Mouse (Mus musculus): ENCODE results near the gene Fam151a. TPM values are rescaled to one million over a fixed set of nuclear protein-coding genes. Genes with fewer than 3 reads are reported as not detected.
A peak's percentile ranks its signal among the peaks of the same experiment; 100 is the strongest.

Gene Fam151a
- polyA plus RNA-seq, 1 experiment = 449 TPM

- no peak for TF ChIP-seq POLR2A (IDR thresholded peaks at IDR 0.05; ENCODE audit: low read depth, low read length)
- no peak for TF ChIP-seq CTCF (IDR thresholded peaks at IDR 0.05; ENCODE audit: extremely low read depth, insufficient read length, insufficient replicate concordance, low read depth, low read length)
- Histone ChIP-seq H3K36me3 (ENCODE audit: control insufficient read depth, insufficient read depth, low read length) (no peaks in the 10 kb centered on the region), H3K4me3 (ENCODE audit: low read depth, low read length) (no peak overlapping the region), H3K27ac (ENCODE audit: insufficient read depth, low read depth, low read length) (no peak overlapping the region), H3K27me3 (ENCODE audit: control insufficient read depth, insufficient read depth, low read length) (no peaks in the 10 kb centered on the region), H3K4me1 (ENCODE audit: control insufficient read depth, insufficient read depth, insufficient read length, low read length) (peaks cover 19% of the 10 kb centered on the region)
- WGBS = 53% methylated on average over 3 of the region's 3 CpGs
Observed at GRCm38 (mm10) chr4:106737904-106738303, 4.2 kb downstream of the Fam151a start.

- WGBS = 85% methylated on average over 7 of the region's 7 CpGs
- Histone ChIP-seq H3K27ac (ENCODE audit: insufficient read depth, low read depth, low read length) (no peak overlapping the region), H3K4me1 (ENCODE audit: control insufficient read depth, insufficient read depth, insufficient read length, low read length) (peaks cover 8% of the 10 kb centered on the region), H3K27me3 (ENCODE audit: control insufficient read depth, insufficient read depth, low read length) (no peaks in the 10 kb centered on the region), H3K36me3 (ENCODE audit: control insufficient read depth, insufficient read depth, low read length) (peaks cover 32% of the 10 kb centered on the region), H3K4me3 (ENCODE audit: low read depth, low read length) (no peak overlapping the region)
- no peak for TF ChIP-seq POLR2A (IDR thresholded peaks at IDR 0.05; ENCODE audit: low read depth, low read length)
- no peak for TF ChIP-seq CTCF (IDR thresholded peaks at IDR 0.05; ENCODE audit: extremely low read depth, insufficient read length, insufficient replicate concordance, low read depth, low read length)
Observed at GRCm38 (mm10) chr4:106745862-106746261, 12.2 kb downstream of the Fam151a start.

GRCm38 (mm10) chr4:106747001-106747580 is 13.4 kb downstream of the Fam151a start:
- Histone ChIP-seq H3K4me3 (ENCODE audit: low read depth, low read length) (no peak overlapping the region), H3K27ac (ENCODE audit: insufficient read depth, low read depth, low read length) (no peak overlapping the region), H3K4me1 (ENCODE audit: control insufficient read depth, insufficient read depth, insufficient read length, low read length) (peaks cover 8% of the 10 kb centered on the region), H3K36me3 (ENCODE audit: control insufficient read depth, insufficient read depth, low read length) (peaks cover 38% of the 10 kb centered on the region), H3K27me3 (ENCODE audit: control insufficient read depth, insufficient read depth, low read length) (no peaks in the 10 kb centered on the region)
- TF ChIP-seq POLR2A (IDR thresholded peaks at IDR 0.05; ENCODE audit: low read depth, low read length) = no peak
- TF ChIP-seq CTCF (IDR thresholded peaks at IDR 0.05; ENCODE audit: extremely low read depth, insufficient read length, insufficient replicate concordance, low read depth, low read length) = no peak
- 100% methylated on average over 1 of the region's 1 CpGs for WGBS

GRCm38 (mm10) chr4:106749699-106750098 is 16.0 kb downstream of the Fam151a start:
- Histone ChIP-seq H3K4me3 (ENCODE audit: low read depth, low read length) (peak overlapping the region; percentile 5; the same call in 1 of the 2 replicates), H3K27me3 (ENCODE audit: control insufficient read depth, insufficient read depth, low read length) (no peaks in the 10 kb centered on the region), H3K4me1 (ENCODE audit: control insufficient read depth, insufficient read depth, insufficient read length, low read length) (peaks cover 8% of the 10 kb centered on the region), H3K36me3 (ENCODE audit: control insufficient read depth, insufficient read depth, low read length) (peaks cover 54% of the 10 kb centered on the region), H3K27ac (ENCODE audit: insufficient read depth, low read depth, low read length) (no peak overlapping the region)
- 30% methylated on average over 7 of the region's 7 CpGs for WGBS
- peak; percentile 62; the same call in 1 of the 2 replicates for TF ChIP-seq CTCF (IDR thresholded peaks at IDR 0.05; ENCODE audit: extremely low read depth, insufficient read length, insufficient replicate concordance, low read depth, low read length)
- no peak for TF ChIP-seq POLR2A (IDR thresholded peaks at IDR 0.05; ENCODE audit: low read depth, low read length)

- Histone ChIP-seq H3K27ac (ENCODE audit: insufficient read depth, low read depth, low read length) (no peak overlapping the region), H3K4me3 (ENCODE audit: low read depth, low read length) (no peak overlapping the region), H3K36me3 (ENCODE audit: control insufficient read depth, insufficient read depth, low read length) (peaks cover 63% of the 10 kb centered on the region), H3K27me3 (ENCODE audit: control insufficient read depth, insufficient read depth, low read length) (no peaks in the 10 kb centered on the region), H3K4me1 (ENCODE audit: control insufficient read depth, insufficient read depth, insufficient read length, low read length) (peaks cover 8% of the 10 kb centered on the region)
- WGBS = 86% methylated on average over 6 of the region's 6 CpGs
- no peak for TF ChIP-seq POLR2A (IDR thresholded peaks at IDR 0.05; ENCODE audit: low read depth, low read length)
- no peak for TF ChIP-seq CTCF (IDR thresholded peaks at IDR 0.05; ENCODE audit: extremely low read depth, insufficient read length, insufficient replicate concordance, low read depth, low read length)
Observed at GRCm38 (mm10) chr4:106751726-106752125, 18.0 kb downstream of the Fam151a start.

GRCm38 (mm10) chr4:106764166-106764565 is 30.5 kb downstream of the Fam151a start:
- Histone ChIP-seq H3K27ac (ENCODE audit: insufficient read depth, low read depth, low read length) (no peak overlapping the region), H3K4me3 (ENCODE audit: low read depth, low read length) (no peak overlapping the region), H3K27me3 (ENCODE audit: control insufficient read depth, insufficient read depth, low read length) (no peaks in the 10 kb centered on the region), H3K4me1 (ENCODE audit: control insufficient read depth, insufficient read depth, insufficient read length, low read length) (no peaks in the 10 kb centered on the region), H3K36me3 (ENCODE audit: control insufficient read depth, insufficient read depth, low read length) (peaks cover 43% of the 10 kb centered on the region)
- TF ChIP-seq POLR2A (IDR thresholded peaks at IDR 0.05; ENCODE audit: low read depth, low read length) = no peak
- no peak for TF ChIP-seq CTCF (IDR thresholded peaks at IDR 0.05; ENCODE audit: extremely low read depth, insufficient read length, insufficient replicate concordance, low read depth, low read length)
- WGBS = 86% methylated on average over 7 of the region's 7 CpGs

- H3K4me3 ChIP-seq (ENCODE audit: low read depth, low read length) = no peak overlapping the region
- TF ChIP-seq CTCF (IDR thresholded peaks at IDR 0.05; ENCODE audit: extremely low read depth, insufficient read length, insufficient replicate concordance, low read depth, low read length) (no peak), POLR2A (IDR thresholded peaks at IDR 0.05; ENCODE audit: low read depth, low read length) (no peak)
- H3K36me3 ChIP-seq (ENCODE audit: control insufficient read depth, insufficient read depth, low read length) = peaks cover 39% of the 10 kb centered on the region
- no peak overlapping the region for H3K27ac ChIP-seq (ENCODE audit: insufficient read depth, low read depth, low read length)
- H3K27me3 ChIP-seq (ENCODE audit: control insufficient read depth, insufficient read depth, low read length) = no peaks in the 10 kb centered on the region
- 92% methylated on average over 2 of the region's 2 CpGs for WGBS
- peaks cover 9% of the 10 kb centered on the region; the same call in 1 of the 2 replicates for H3K4me1 ChIP-seq (ENCODE audit: control insufficient read depth, insufficient read depth, insufficient read length, low read length)
Observed at GRCm38 (mm10) chr4:106769306-106769705, 35.6 kb downstream of the Fam151a start.

All from small intestine, adult 2 months (tissue).